Mouse (Mus musculus) erythroblast, embryonic 14.5 days (primary cell): Measurements from ENCODE around the gene Arhgap17.

Experiments used
- GATA1 ChIP-seq: IDR thresholded peaks from 2 replicates; pipeline ENCODE4 v1.6.1; 2012; ENCODE audit warnings: low read length, inconsistent platforms, mixed read lengths
- TAL1 ChIP-seq: IDR thresholded peaks from 3 replicates; pipeline ENCODE4 v1.6.1; 2012; ENCODE audit warnings: low read length, inconsistent platforms, mixed read lengths

DNA sequence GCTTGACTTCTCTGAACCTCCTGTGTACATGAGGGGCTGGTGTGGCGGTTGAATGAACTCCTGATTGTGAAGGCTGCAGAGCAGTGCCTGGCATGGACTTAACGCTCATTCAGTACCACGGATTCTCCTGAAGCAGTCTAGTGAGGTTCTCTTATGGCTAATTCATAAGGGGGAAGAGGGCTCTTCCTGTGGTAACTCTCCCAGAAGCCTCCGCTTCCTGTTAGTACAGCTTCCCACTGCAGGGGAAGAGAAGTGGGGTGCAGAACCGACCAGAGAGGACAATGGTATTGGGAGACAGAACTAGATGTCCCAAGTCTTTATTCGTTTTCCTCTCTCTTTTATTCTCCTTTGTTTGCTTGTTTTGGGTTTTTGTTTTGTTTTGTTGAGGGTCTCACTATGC lies 129.7 kb downstream of the Arhgap17 start:
- TF ChIP-seq GATA1 (no peak), TAL1 (no peak)
